Mouse (Mus musculus): ENCODE measurements around the gene Coro1c.

- TF ChIP-seq POLR2A (IDR thresholded peaks at IDR 0.05; ENCODE audit: extremely low read depth, insufficient read depth, low read length) = no peak
- no peak for TF ChIP-seq CTCF (IDR thresholded peaks at IDR 0.05; ENCODE audit: extremely low read depth, insufficient read depth, low read length)
These were observed 110.0 kb downstream of the Coro1c start for GRCm38 (mm10) chr5:113798525-113798924.
